Mouse (Mus musculus) leukemia stem cell, adult 10-12 weeks (primary cell): ENCODE measurements around the gene Otud7b. TPM values are rescaled to one million over a fixed set of nuclear protein-coding genes. Genes with fewer than 3 reads are reported as not detected.

Experiments
- polyA plus RNA-seq: library from polyadenylated mRNA; stranded (reverse); fragments of >175 nt; gene quantifications from 2 replicates; pipeline ENCODE4 v1.2.3, GENCODE M21; 2012; ENCODE audit warnings: low replicate concordance

The Otud7b gene
- polyA plus RNA-seq: 10.2 and 10.8 TPM in 2 replicates

DNA sequence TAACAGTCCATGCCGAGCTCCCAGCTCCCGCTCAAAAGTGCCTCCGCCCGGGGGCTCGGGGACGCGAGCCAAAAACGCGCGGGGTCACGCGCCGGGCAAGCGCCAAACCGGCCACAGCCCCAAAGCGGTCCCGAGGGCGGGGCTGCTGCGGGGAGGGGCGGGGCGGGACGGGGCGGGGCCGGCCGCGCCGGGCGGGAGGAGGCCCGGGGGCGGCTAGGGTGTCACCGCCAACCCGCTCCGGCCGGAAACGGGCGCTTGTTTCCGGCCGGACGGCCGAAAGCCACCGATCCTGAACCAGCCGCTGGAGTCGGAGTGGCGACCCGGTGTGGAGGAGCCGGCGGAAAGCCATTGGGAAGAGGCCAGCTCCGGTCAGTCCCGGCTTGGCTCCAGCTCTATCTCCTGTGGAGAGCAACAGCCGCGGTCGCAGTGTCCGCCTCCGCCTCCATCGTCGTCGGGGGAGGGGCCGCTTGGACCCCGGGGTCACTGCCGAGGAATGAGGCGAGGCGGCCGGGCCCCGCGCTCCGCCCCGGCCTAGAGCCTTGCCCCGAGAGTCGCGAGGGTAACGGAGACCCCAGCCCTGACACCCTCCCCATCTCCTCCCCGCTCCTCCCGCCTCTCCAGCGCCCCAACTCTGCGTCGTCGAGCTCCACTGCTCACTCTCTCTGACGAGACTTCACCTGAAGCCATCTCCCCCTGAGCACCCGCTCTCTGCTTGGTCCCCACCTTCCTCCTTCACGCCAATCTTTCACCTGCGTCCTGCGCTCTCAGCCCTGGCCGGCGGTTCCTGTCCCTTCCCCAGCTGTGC, at the start of gene Otud7b:
Gene Otud7b (plus strand): TSS at position 267 of the 805 bp plus-strand sequence.

DNA sequence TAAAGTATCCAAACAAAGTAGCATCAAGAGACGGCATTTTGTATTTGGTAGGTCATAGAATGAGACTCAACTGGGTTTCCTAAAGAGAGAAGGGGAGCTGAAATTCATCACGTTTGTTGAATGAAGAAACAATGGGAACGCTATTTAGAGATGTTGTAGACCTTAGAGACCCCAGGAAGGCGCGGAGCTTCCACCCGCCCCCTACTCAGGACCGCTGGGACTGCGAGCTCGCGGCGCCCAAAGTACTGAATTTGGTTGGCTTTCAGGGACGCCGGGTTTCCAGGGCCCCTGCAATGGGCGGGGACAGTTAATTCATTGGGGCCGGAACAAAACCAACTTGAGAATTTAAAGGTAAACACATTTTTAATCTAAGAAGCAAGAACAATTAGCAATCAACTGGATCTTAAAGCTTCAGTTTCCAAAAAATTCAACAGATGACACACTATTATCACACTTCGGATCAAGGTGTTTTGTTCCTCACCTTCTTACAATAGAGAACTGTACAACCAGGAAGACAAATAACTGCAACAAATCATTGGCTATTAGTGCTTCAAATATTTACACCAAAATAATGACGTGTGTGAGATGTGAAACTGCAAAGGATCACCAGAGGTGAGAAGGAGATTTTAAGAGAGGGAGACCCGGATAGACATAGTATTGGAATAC, 46.0 kb upstream of the Otud7b start, which contains the start of gene Vps45:
Gene Vps45 (minus strand): TSS at position 236 of the 666 bp plus-strand sequence.

GRCm38 (mm10) chr3:96161869-96162840, 57.8 kb downstream of the Otud7b start, which contains the start of gene Mtmr11:
Gene Mtmr11 (plus strand): TSS chr3:96162004.

GRCm38 (mm10) chr3:96172197-96173178, 68.2 kb downstream of the Otud7b start, which contains the start of gene Sf3b4:
Gene Sf3b4 (plus strand): TSS chr3:96172332.

GRCm38 (mm10) chr3:96180727-96181477, 76.6 kb downstream of the Otud7b start, which contains the start of gene Sv2a:
Gene Sv2a (plus strand): TSS chr3:96181151.

Other genes starting within 250 kb of the Otud7b start
- 4.5 and 12.9 TPM in 2 replicates for gene Prpf3, start 248.6 kb upstream of the Otud7b start, polyA plus RNA-seq
- 5.5 and 129 TPM in 2 replicates for gene Mrps21, start 233.0 kb upstream of the Otud7b start, polyA plus RNA-seq
- 1.7 and 2.3 TPM in 2 replicates for gene Ciart, start 222.3 kb upstream of the Otud7b start, polyA plus RNA-seq
- gene BC028528, start 212.5 kb upstream of the Otud7b start, polyA plus RNA-seq: 0.88 TPM in 1 of 2 replicates, not detected in the other
- gene Aph1a, start 210.6 kb upstream of the Otud7b start, polyA plus RNA-seq: 74.2 and 153 TPM in 2 replicates
- gene Car14, start 199.8 kb upstream of the Otud7b start, polyA plus RNA-seq: not detected in 2 replicates
- 47.1 and 116 TPM in 2 replicates for gene Anp32e, start 175.3 kb upstream of the Otud7b start, polyA plus RNA-seq
- 85.7 and 240 TPM in 2 replicates for gene Plekho1, start 108.5 kb upstream of the Otud7b start, polyA plus RNA-seq
- 4.6 and 7.9 TPM in 2 replicates for gene Vps45, start 46.1 kb upstream of the Otud7b start, polyA plus RNA-seq
- 0.05 TPM in 1 of 2 replicates, not detected in the other for gene Mtmr11, start 57.5 kb downstream of the Otud7b start, polyA plus RNA-seq
- 1,248 and 1,630 TPM in 2 replicates for gene Sf3b4, start 67.8 kb downstream of the Otud7b start, polyA plus RNA-seq
- 0.30 and 0.48 TPM in 2 replicates for gene Sv2a, start 76.6 kb downstream of the Otud7b start, polyA plus RNA-seq
- 39.2 and 106 TPM in 2 replicates for gene Bola1, start 115.2 kb downstream of the Otud7b start, polyA plus RNA-seq
- 1.3 TPM in 1 of 2 replicates, not detected in the other for gene Hist2h2ab, start 115.3 kb downstream of the Otud7b start, polyA plus RNA-seq
- 8.5 and 10.0 TPM in 2 replicates for gene Hist2h2ac, start 116.4 kb downstream of the Otud7b start, polyA plus RNA-seq
- gene Hist2h2be, start 116.6 kb downstream of the Otud7b start, polyA plus RNA-seq: 0.61 and 1.7 TPM in 2 replicates
- gene Hist2h3c2, start 134.6 kb downstream of the Otud7b start, polyA plus RNA-seq: 71.6 and 90.2 TPM in 2 replicates
- 29.7 and 84.3 TPM in 2 replicates for gene Hist2h2aa2, start 135.7 kb downstream of the Otud7b start, polyA plus RNA-seq
- gene Hist2h2aa1, start 141.0 kb downstream of the Otud7b start, polyA plus RNA-seq: 4.9 and 17.3 TPM in 2 replicates
- gene Hist2h3c1, start 142.2 kb downstream of the Otud7b start, polyA plus RNA-seq: not detected in 2 replicates
- 5.5 and 6.0 TPM in 2 replicates for gene Hist2h4, start 158.8 kb downstream of the Otud7b start, polyA plus RNA-seq
- gene Hist2h3b, start 164.1 kb downstream of the Otud7b start, polyA plus RNA-seq: 114 and 122 TPM in 2 replicates
- 0.65 and 5.5 TPM in 2 replicates for gene Hist2h2bb, start 165.2 kb downstream of the Otud7b start, polyA plus RNA-seq
- 0.43 and 0.52 TPM in 2 replicates for gene Fcgr1, start 189.4 kb downstream of the Otud7b start, polyA plus RNA-seq